Comparison of ENCODE assay signal across 8 mouse cellular contexts in genomic region chr6:17197728-17198397, GRCm38 (mm10).
DNase-seq lines count a peak whose midpoint lies in the region; ATAC-seq lines count a peak whose summit lies in the region.

No protein-coding gene starts in this region.

- no peaks in the 10 kb centered on the region for H3K9me3 ChIP-seq in forebrain, embryonic 11.5 days (ENCODE audit: control insufficient read depth, low read length)
- no peaks in the 10 kb centered on the region for H3K9me3 ChIP-seq in forebrain, embryonic 13.5 days (replicated peaks)
- no peaks in the 10 kb centered on the region for H3K9me3 ChIP-seq in kidney, embryonic 16.5 days (ENCODE audit: low read length)

- no peak for ATAC-seq in forebrain, embryonic 11.5 days (replicated peaks; ENCODE audit: low FRiP score)
- ATAC-seq in forebrain, embryonic 13.5 days = no peak
- ATAC-seq in kidney, embryonic 16.5 days (ENCODE audit: low FRiP score, low TSS enrichment) = 0 out of 2 replicates have a peak, but pooled peaks have one; percentile 52
- peak; percentile 97 for ATAC-seq in megakaryocyte progenitor cell, adult 5-6 weeks (replicated peaks; ENCODE audit: poor library complexity)

- WGBS in forebrain, embryonic 11.5 days = 72% methylated on average over 18 of the region's 18 CpGs
- WGBS in forebrain, embryonic 13.5 days = 75% methylated on average over 18 of the region's 18 CpGs
- 57% methylated on average over 18 of the region's 18 CpGs for WGBS in kidney, embryonic 16.5 days

- no peak overlapping the region for H3K9ac ChIP-seq in forebrain, embryonic 11.5 days (ENCODE audit: low read length)
- H3K9ac ChIP-seq in forebrain, embryonic 13.5 days = no peak overlapping the region
- H3K9ac ChIP-seq in kidney, embryonic 16.5 days (replicated peaks; ENCODE audit: low read length) = no peak overlapping the region

- H3K36me3 ChIP-seq in forebrain, embryonic 11.5 days (ENCODE audit: control insufficient read depth, insufficient read depth, low read length) = no peaks in the 10 kb centered on the region
- H3K36me3 ChIP-seq in forebrain, embryonic 13.5 days (ENCODE audit: poor library complexity, severe bottlenecking) = no peaks in the 10 kb centered on the region
- H3K36me3 ChIP-seq in kidney, embryonic 16.5 days (ENCODE audit: insufficient read depth, low read length) = no peaks in the 10 kb centered on the region

- no peak overlapping the region for H3K27ac ChIP-seq in forebrain, embryonic 11.5 days (ENCODE audit: low read depth, low read length)
- no peak overlapping the region for H3K27ac ChIP-seq in forebrain, embryonic 13.5 days
- H3K27ac ChIP-seq in kidney, embryonic 16.5 days (ENCODE audit: low read length) = peak overlapping the region; percentile 54; the same call in 1 of the 2 replicates

- no peak overlapping the region for H3K4me3 ChIP-seq in forebrain, embryonic 11.5 days (ENCODE audit: low read depth, low read length)
- no peak overlapping the region for H3K4me3 ChIP-seq in forebrain, embryonic 13.5 days
- no peak overlapping the region for H3K4me3 ChIP-seq in kidney, embryonic 16.5 days (ENCODE audit: low read length)

- H3K4me1 ChIP-seq in forebrain, embryonic 11.5 days (replicated peaks; ENCODE audit: control insufficient read depth, insufficient read depth, low read length) = no peaks in the 10 kb centered on the region
- 0 out of 2 replicates have a peak, but pooled peaks cover 2% of the 10 kb centered on the region for H3K4me1 ChIP-seq in forebrain, embryonic 13.5 days
- peaks cover 9% of the 10 kb centered on the region for H3K4me1 ChIP-seq in kidney, embryonic 16.5 days (ENCODE audit: insufficient read depth, low read length)

- no peaks in the 10 kb centered on the region; the same call in 1 of the 2 replicates for H3K27me3 ChIP-seq in forebrain, embryonic 11.5 days (ENCODE audit: control insufficient read depth, insufficient read depth, low read length)
- H3K27me3 ChIP-seq in forebrain, embryonic 13.5 days = peaks cover 2% of the 10 kb centered on the region; the same call in 1 of the 2 replicates
- H3K27me3 ChIP-seq in kidney, embryonic 16.5 days (ENCODE audit: insufficient read depth, low read length) = no peaks in the 10 kb centered on the region

- H3K4me2 ChIP-seq in forebrain, embryonic 11.5 days (ENCODE audit: low read depth, low read length, severe bottlenecking) = no peak overlapping the region
- H3K4me2 ChIP-seq in forebrain, embryonic 13.5 days = no peak overlapping the region
- H3K4me2 ChIP-seq in kidney, embryonic 16.5 days (replicated peaks; ENCODE audit: low read depth, low read length) = peak overlapping the region; percentile 19; the same call in 1 of the 2 replicates

- DNase-seq in forebrain, embryonic 11.5 days (ENCODE audit: low spot score) = peak; percentile 48
- peak; percentile 82 to 92 for DNase-seq in heart, adult 9 months (ENCODE audit: low spot score in 2 of 2)
- DNase-seq in left cerebral cortex, adult 9 months (ENCODE audit: low spot score in 2 of 2) = no peak
- DNase-seq in thymus, postnatal 0 days (ENCODE audit: low spot score) = no peak
- DNase-seq in spleen, postnatal 14 days (ENCODE audit: low spot score in 2 of 2) = no peak

Comparison
In these comparisons a context has a peak if more than half of its experiments do, and no peak if none do; other contexts are left out.
1. ATAC-seq: peak in kidney, embryonic 16.5 days (single experiment) and megakaryocyte progenitor cell, adult 5-6 weeks (single experiment); none in forebrain, embryonic 11.5 days (single experiment) and forebrain, embryonic 13.5 days (single experiment).
2. DNase-seq: peak in forebrain, embryonic 11.5 days (single experiment) and heart, adult 9 months (2 of 2); none in left cerebral cortex, adult 9 months (0 of 2), thymus, postnatal 0 days (single experiment) and spleen, postnatal 14 days (0 of 2).